Mouse (Mus musculus): ENCODE results near the gene Gpr82. TPM values are rescaled to one million over a fixed set of nuclear protein-coding genes. Genes with fewer than 3 reads are reported as not detected.

Gpr82 gene
- polyA plus RNA-seq, 1 experiment, result 0.12 TPM

GRCm38 (mm10) chrX:13700681-13701080 is 39.5 kb downstream of the Gpr82 start:
- DNase-seq (ENCODE audit: low spot score), result no peak

GRCm38 (mm10) chrX:13705051-13705450 is 43.9 kb downstream of the Gpr82 start:
- DNase-seq (ENCODE audit: low spot score), result no peak

DNA sequence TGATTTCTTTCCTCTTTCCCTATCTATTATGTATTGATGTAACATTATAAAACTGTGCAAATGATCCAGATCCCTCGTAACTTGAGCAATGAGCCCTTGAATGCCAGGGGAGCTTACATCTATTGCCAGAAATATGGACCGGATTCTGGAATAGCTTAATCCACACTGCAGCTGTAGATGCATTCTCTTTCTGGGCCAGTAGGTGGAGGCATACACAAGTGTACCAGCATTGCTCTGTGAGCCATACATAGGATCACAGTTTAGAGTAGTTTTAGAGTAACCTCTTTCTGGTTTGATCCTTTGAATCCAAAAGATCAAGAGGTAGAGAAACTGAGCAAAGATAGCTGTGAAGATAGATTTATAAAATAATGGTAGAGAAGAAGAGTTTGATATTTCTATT is 49.0 kb downstream of the Gpr82 start:
- DNase-seq (ENCODE audit: low spot score), result no peak

Other genes with a start within 250 kb of the Gpr82 start
- gene Nyx, start 195.3 kb upstream of the Gpr82 start, polyA plus RNA-seq (2012; rRNA removed), result 0.04 and 0.07 TPM in 2 replicates
- gene Gpr34, start 29.3 kb upstream of the Gpr82 start, polyA plus RNA-seq (2012; rRNA removed), result 3.5 and 3.8 TPM in 2 replicates
- 17.4 and 18.8 TPM in 2 replicates for gene Cask, start 190.0 kb downstream of the Gpr82 start, polyA plus RNA-seq (2012; rRNA removed)

All from urinary bladder, adult 2 months (tissue).